Mouse (Mus musculus): Measurements from ENCODE around the gene Tgm2. TPM values are rescaled to one million over a fixed set of nuclear protein-coding genes. Genes with fewer than 3 reads are reported as not detected.

The Tgm2 gene
- polyA plus RNA-seq, 1 experiment from 2014 or later: 97.0 TPM

DNA sequence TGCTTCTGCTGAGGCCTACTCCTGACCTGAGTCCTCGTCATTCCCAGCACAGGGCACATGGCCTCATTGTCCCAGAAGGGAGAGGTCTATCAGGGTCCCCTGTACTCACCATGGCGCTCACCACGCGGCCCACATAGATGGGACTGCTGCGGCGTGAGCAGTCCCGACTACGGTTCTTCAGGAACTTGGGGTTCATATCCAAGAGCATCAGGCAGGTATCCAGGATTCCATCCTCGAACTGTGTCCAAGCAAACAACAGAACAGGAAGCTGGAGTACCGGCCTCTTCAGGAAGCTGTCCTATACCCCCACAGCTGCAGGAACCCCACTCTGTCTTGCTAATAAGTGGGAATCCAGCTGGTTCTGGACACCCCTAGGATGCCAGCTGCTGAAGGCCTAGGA lies 13.9 kb downstream of the Tgm2 start:
- ATAC-seq: no peak
- WGBS: 82% methylated on average over 10 of the region's 10 CpGs
- H3K9me3 ChIP-seq (ENCODE audit: low read length): no peaks in the 10 kb centered on the region

GRCm38 (mm10) chr2:158131197-158131835 lies 14.9 kb downstream of the Tgm2 start:
- no peak for DNase-seq (ENCODE audit: low spot score)
- peaks cover 43% of the 10 kb centered on the region for H3K36me3 ChIP-seq (ENCODE audit: insufficient read depth, low read length)
- TF ChIP-seq CTCF (IDR thresholded peaks at IDR 0.05) (no peak), EP300 (IDR thresholded peaks at IDR 0.05) (no peak)
- no peak overlapping the region for H3K27ac ChIP-seq (ENCODE audit: low read length)
- no peaks in the 10 kb centered on the region for H3K9me3 ChIP-seq (ENCODE audit: low read length)
- 88% methylated on average over 13 of the region's 13 CpGs for WGBS
- H3K4me1 ChIP-seq (ENCODE audit: insufficient read depth, low read depth, low read length): peaks cover 16% of the 10 kb centered on the region; the same call in 1 of the 2 replicates
- no peaks in the 10 kb centered on the region for H3K27me3 ChIP-seq (replicated peaks; ENCODE audit: insufficient read depth, low read length)
- H3K9ac ChIP-seq (replicated peaks; ENCODE audit: low read depth): no peak overlapping the region
- no peak overlapping the region for H3K4me2 ChIP-seq (replicated peaks; ENCODE audit: low read depth, low read length)
- no peak overlapping the region for H3K4me3 ChIP-seq (ENCODE audit: low read depth, low read length)
- ATAC-seq: no peak

More for the DNA sequence above, 13.9 kb downstream of the Tgm2 start:
- no peak for DNase-seq (ENCODE audit: low spot score)
- Histone ChIP-seq H3K27ac (ENCODE audit: low read length) (no peak overlapping the region), H3K36me3 (ENCODE audit: insufficient read depth, low read length) (peaks cover 37% of the 10 kb centered on the region), H3K9ac (replicated peaks; ENCODE audit: low read depth) (no peak overlapping the region), H3K4me1 (ENCODE audit: insufficient read depth, low read depth, low read length) (peaks cover 16% of the 10 kb centered on the region; the same call in 1 of the 2 replicates), H3K4me3 (ENCODE audit: low read depth, low read length) (no peak overlapping the region), H3K4me2 (replicated peaks; ENCODE audit: low read depth, low read length) (no peak overlapping the region), H3K27me3 (replicated peaks; ENCODE audit: insufficient read depth, low read length) (no peaks in the 10 kb centered on the region)
- TF ChIP-seq EP300 (IDR thresholded peaks at IDR 0.05) (no peak), CTCF (IDR thresholded peaks at IDR 0.05) (no peak)

DNA sequence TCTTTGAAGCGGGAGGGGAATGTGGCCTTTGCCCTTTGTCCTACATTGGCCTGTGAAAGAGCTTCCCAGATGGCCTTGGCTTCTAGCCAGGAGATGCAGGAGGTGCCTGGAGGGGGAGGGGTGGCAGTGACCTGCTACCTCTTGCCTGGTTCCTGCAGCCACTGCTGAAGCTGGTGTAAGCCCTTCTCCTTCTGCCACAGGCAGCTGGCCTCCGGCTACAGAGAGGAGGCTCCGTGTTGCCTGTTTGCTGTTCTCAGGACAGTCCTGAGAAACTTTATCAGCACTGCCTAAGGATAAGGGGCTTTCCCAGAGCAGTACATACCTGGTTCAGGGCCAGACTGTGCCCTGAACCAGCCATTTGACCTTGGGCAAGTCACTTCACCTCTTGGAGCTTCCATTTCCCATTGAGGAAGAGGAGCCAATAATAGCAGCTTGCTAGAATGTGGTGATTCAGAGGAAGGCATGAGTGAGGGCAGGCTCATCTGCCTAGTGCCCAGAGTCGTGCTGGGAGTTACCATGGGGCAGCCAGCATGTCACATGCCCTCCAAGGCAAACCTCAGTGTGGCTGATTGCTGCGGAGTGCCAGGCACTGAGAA lies 15.7 kb downstream of the Tgm2 start:
- ATAC-seq: no peak

GRCm38 (mm10) chr2:158129291-158130002 lies 16.8 kb downstream of the Tgm2 start:
- Histone ChIP-seq H3K4me3 (ENCODE audit: low read depth, low read length) (no peak overlapping the region), H3K36me3 (ENCODE audit: insufficient read depth, low read length) (peaks cover 53% of the 10 kb centered on the region), H3K27me3 (replicated peaks; ENCODE audit: insufficient read depth, low read length) (no peaks in the 10 kb centered on the region), H3K9ac (replicated peaks; ENCODE audit: low read depth) (no peak overlapping the region), H3K4me1 (ENCODE audit: insufficient read depth, low read depth, low read length) (peaks cover 16% of the 10 kb centered on the region; the same call in 1 of the 2 replicates), H3K9me3 (ENCODE audit: low read length) (no peaks in the 10 kb centered on the region), H3K4me2 (replicated peaks; ENCODE audit: low read depth, low read length) (no peak overlapping the region), H3K27ac (ENCODE audit: low read length) (peak overlapping the region; percentile 81)
- no peak for TF ChIP-seq EP300 (IDR thresholded peaks at IDR 0.05)
- no peak for TF ChIP-seq CTCF (IDR thresholded peaks at IDR 0.05)
- no peak for DNase-seq (ENCODE audit: low spot score)
- WGBS: 82% methylated on average over 16 of the region's 16 CpGs
- ATAC-seq: no peak

More for the DNA sequence above, 15.7 kb downstream of the Tgm2 start:
- Histone ChIP-seq H3K9ac (replicated peaks; ENCODE audit: low read depth) (no peak overlapping the region), H3K4me3 (ENCODE audit: low read depth, low read length) (no peak overlapping the region), H3K27me3 (replicated peaks; ENCODE audit: insufficient read depth, low read length) (no peaks in the 10 kb centered on the region), H3K36me3 (ENCODE audit: insufficient read depth, low read length) (peaks cover 50% of the 10 kb centered on the region), H3K27ac (ENCODE audit: low read length) (no peak overlapping the region), H3K4me1 (ENCODE audit: insufficient read depth, low read depth, low read length) (peaks cover 16% of the 10 kb centered on the region; the same call in 1 of the 2 replicates), H3K9me3 (ENCODE audit: low read length) (no peaks in the 10 kb centered on the region), H3K4me2 (replicated peaks; ENCODE audit: low read depth, low read length) (no peak overlapping the region)
- peak; percentile 61 for DNase-seq (ENCODE audit: low spot score)
- 42% methylated on average over 5 of the region's 5 CpGs for WGBS
- no peak for TF ChIP-seq EP300 (IDR thresholded peaks at IDR 0.05)
- TF ChIP-seq CTCF (IDR thresholded peaks at IDR 0.05): no peak

GRCm38 (mm10) chr2:158128461-158129130 lies 17.6 kb downstream of the Tgm2 start:
- ATAC-seq (0 out of 2 replicates have a peak, but pooled peaks have one; percentile 2), DNase-seq (ENCODE audit: low spot score) (no peak)
- Histone ChIP-seq H3K4me1 (ENCODE audit: insufficient read depth, low read depth, low read length) (peaks cover 16% of the 10 kb centered on the region; the same call in 1 of the 2 replicates), H3K4me3 (ENCODE audit: low read depth, low read length) (no peak overlapping the region), H3K9ac (replicated peaks; ENCODE audit: low read depth) (no peak overlapping the region), H3K27ac (ENCODE audit: low read length) (peak overlapping the region; percentile 81), H3K27me3 (replicated peaks; ENCODE audit: insufficient read depth, low read length) (no peaks in the 10 kb centered on the region), H3K36me3 (ENCODE audit: insufficient read depth, low read length) (peaks cover 55% of the 10 kb centered on the region), H3K9me3 (ENCODE audit: low read length) (no peaks in the 10 kb centered on the region), H3K4me2 (replicated peaks; ENCODE audit: low read depth, low read length) (no peak overlapping the region)
- no peak for TF ChIP-seq EP300 (IDR thresholded peaks at IDR 0.05)
- no peak for TF ChIP-seq CTCF (IDR thresholded peaks at IDR 0.05)
- 67% methylated on average over 8 of the region's 8 CpGs for WGBS

- no peak overlapping the region for H3K9ac ChIP-seq (replicated peaks; ENCODE audit: low read depth)
- no peak overlapping the region for H3K4me3 ChIP-seq (ENCODE audit: low read depth, low read length)
- peaks cover 20% of the 10 kb centered on the region; the same call in 1 of the 2 replicates for H3K4me1 ChIP-seq (ENCODE audit: insufficient read depth, low read depth, low read length)
- peak; percentile 90 for DNase-seq (ENCODE audit: low spot score)
- peaks cover 56% of the 10 kb centered on the region for H3K36me3 ChIP-seq (ENCODE audit: insufficient read depth, low read length)
- TF ChIP-seq CTCF (IDR thresholded peaks at IDR 0.05) (0 out of 2 replicates have a peak, but pooled peaks have one; percentile 29), EP300 (IDR thresholded peaks at IDR 0.05) (peak; percentile 93)
- ATAC-seq: peak; percentile 91
- H3K9me3 ChIP-seq (ENCODE audit: low read length): no peaks in the 10 kb centered on the region
- WGBS: 61% methylated on average over 7 of the region's 7 CpGs
- H3K27me3 ChIP-seq (replicated peaks; ENCODE audit: insufficient read depth, low read length): no peaks in the 10 kb centered on the region
- peak overlapping the region; percentile 81; the same call in 1 of the 2 replicates for H3K27ac ChIP-seq (ENCODE audit: low read length)
- H3K4me2 ChIP-seq (replicated peaks; ENCODE audit: low read depth, low read length): no peak overlapping the region
These were observed 18.4 kb downstream of the Tgm2 start for GRCm38 (mm10) chr2:158127872-158128271.
